Mouse (Mus musculus) naive thymus-derived CD4-positive, alpha-beta T cell, adult 5 months (primary cell): ENCODE data around the gene Mamdc2. TPM values are rescaled to one million over a fixed set of nuclear protein-coding genes. Genes with fewer than 3 reads are reported as not detected.

ENCODE experiments used
- polyA plus RNA-seq: library from polyadenylated mRNA; unstranded; fragments of 100-300 nt; shearing (Covaris generic); gene quantifications from one replicate; pipeline ENCODE4 v1.2.1, GENCODE M21; 2017

Mamdc2 gene
- polyA plus RNA-seq: not detected

GRCm38 (mm10) chr19:23447988-23448497 is at the start of gene Mamdc2:
TSS of gene Mamdc2 (minus strand) at chr19:23448442.

GRCm38 (mm10) chr19:23273355-23274053 is 174.7 kb downstream of the Mamdc2 start, which contains the start of gene Smc5:
TSS of gene Smc5 (minus strand) at chr19:23273897.

Other genes starting within 250 kb of the Mamdc2 start
- gene Smc5, start 174.5 kb downstream of the Mamdc2 start, polyA plus RNA-seq: 48.0 TPM
- not detected for gene 1700028P14Rik, start 204.4 kb upstream of the Mamdc2 start, polyA plus RNA-seq
- 23.4 TPM for gene Ptar1, start 239.0 kb upstream of the Mamdc2 start, polyA plus RNA-seq